Mouse (Mus musculus) Muller cell, postnatal 12 days (primary cell): ENCODE results near the gene Fxyd3.

Experiments used
- DNase-seq: peaks from one replicate; pipeline ENCODE4 v3.0.0-alpha.2; 2015; ENCODE audit errors: inconsistent ontology term

Gene Fxyd3

GRCm38 (mm10) chr7:31072326-31072725 lies 4.2 kb downstream of the Fxyd3 start:
- DNase-seq = no peak

- no peak for DNase-seq
These were observed 6.2 kb downstream of the Fxyd3 start for GRCm38 (mm10) chr7:31070324-31070723.

- no peak for DNase-seq
These were observed 7.0 kb downstream of the Fxyd3 start for GRCm38 (mm10) chr7:31069491-31069890.

GRCm38 (mm10) chr7:31067836-31068235 lies 8.7 kb downstream of the Fxyd3 start:
- DNase-seq = peak; percentile 60

- DNase-seq = no peak
These were observed 13.4 kb downstream of the Fxyd3 start for GRCm38 (mm10) chr7:31063074-31063560.

GRCm38 (mm10) chr7:31060621-31061010 lies 15.9 kb downstream of the Fxyd3 start:
- DNase-seq = no peak

- DNase-seq = no peak
These were observed 16.4 kb downstream of the Fxyd3 start for GRCm38 (mm10) chr7:31059919-31060620.

GRCm38 (mm10) chr7:31059108-31059507 lies 17.4 kb downstream of the Fxyd3 start, which contains the start of gene Lgi4:
TSS of gene Lgi4 (plus strand) at chr7:31059342.
- DNase-seq = peak; percentile 80

GRCm38 (mm10) chr7:31058211-31058610 lies 18.3 kb downstream of the Fxyd3 start:
- no peak for DNase-seq

GRCm38 (mm10) chr7:31057730-31058129 lies 18.8 kb downstream of the Fxyd3 start:
- DNase-seq = no peak

GRCm38 (mm10) chr7:31057071-31057470 lies 19.4 kb downstream of the Fxyd3 start, which contains the start of gene Fxyd1:
TSS of gene Fxyd1 (minus strand) at chr7:31057199.
- DNase-seq = no peak

- no peak for DNase-seq
These were observed 20.1 kb downstream of the Fxyd3 start for GRCm38 (mm10) chr7:31056448-31056847.

- DNase-seq = no peak
These were observed 20.6 kb downstream of the Fxyd3 start for GRCm38 (mm10) chr7:31055883-31056282.

GRCm38 (mm10) chr7:31055354-31055824 lies 21.1 kb downstream of the Fxyd3 start:
- peak; percentile 85 for DNase-seq

GRCm38 (mm10) chr7:31054661-31055320 lies 21.7 kb downstream of the Fxyd3 start:
- DNase-seq = no peak

GRCm38 (mm10) chr7:31053882-31054447 lies 22.5 kb downstream of the Fxyd3 start:
- no peak for DNase-seq

- peak; percentile 70 for DNase-seq
These were observed 23.7 kb downstream of the Fxyd3 start for GRCm38 (mm10) chr7:31052636-31053434.

- DNase-seq = no peak
These were observed 24.3 kb downstream of the Fxyd3 start for GRCm38 (mm10) chr7:31052251-31052635.

- no peak for DNase-seq
These were observed 25.0 kb downstream of the Fxyd3 start, which contains the start of gene Fxyd7 for GRCm38 (mm10) chr7:31051321-31052021. TSS of gene Fxyd7 (minus strand) at chr7:31051467.

- DNase-seq = no peak
These were observed 25.6 kb downstream of the Fxyd3 start for GRCm38 (mm10) chr7:31050921-31051320.

GRCm38 (mm10) chr7:31050487-31050886 lies 26.0 kb downstream of the Fxyd3 start:
- no peak for DNase-seq
